Mouse (Mus musculus): Measurements from ENCODE around the gene Mcts1.

Gene Mcts1

DNA sequence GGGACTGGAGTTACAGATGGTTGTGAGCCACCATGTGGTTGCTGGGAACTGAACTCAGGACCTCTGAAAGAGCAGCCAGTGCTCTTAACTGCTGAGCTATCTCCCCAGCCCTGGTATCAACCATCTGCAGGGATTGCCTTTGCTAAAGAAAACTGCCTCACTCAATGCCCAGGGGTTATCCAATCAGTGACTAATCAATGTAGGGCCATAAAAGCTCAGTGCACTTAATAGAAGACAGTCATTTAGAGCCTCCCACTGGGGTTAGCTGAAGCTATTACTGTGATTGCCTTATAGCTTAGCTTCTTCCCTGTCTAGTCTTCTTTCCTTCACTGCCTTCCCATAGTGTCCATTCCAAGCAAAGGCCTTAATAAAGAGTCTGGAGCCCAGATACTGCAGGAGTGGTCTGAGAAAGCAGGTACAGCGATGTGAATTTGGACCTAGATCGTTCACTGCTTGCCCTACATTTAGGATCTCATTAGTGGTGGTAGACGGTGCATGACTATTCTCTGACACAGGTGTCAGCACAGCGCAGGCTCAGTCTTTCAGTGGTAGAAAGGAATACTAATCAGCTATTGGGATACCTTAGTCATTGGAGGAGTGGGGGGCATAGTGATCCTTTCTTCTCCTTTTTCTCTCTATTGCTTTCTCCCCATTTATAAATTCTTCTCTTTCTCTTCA, 56.0 kb downstream of the Mcts1 start:
- no peak for DNase-seq
